Mouse (Mus musculus): ENCODE data around the gene Pabpc4. TPM values are rescaled to one million over a fixed set of nuclear protein-coding genes. Genes with fewer than 3 reads are reported as not detected.
"Not testable (repeated sequence)": the region's sequence is repeated elsewhere in the genome, so short reads cannot be mapped to it uniquely, and the experiment has no call there.

Pabpc4 gene
- polyA plus RNA-seq, 1 experiment from 2014 or later, result 36.2 TPM

DNA sequence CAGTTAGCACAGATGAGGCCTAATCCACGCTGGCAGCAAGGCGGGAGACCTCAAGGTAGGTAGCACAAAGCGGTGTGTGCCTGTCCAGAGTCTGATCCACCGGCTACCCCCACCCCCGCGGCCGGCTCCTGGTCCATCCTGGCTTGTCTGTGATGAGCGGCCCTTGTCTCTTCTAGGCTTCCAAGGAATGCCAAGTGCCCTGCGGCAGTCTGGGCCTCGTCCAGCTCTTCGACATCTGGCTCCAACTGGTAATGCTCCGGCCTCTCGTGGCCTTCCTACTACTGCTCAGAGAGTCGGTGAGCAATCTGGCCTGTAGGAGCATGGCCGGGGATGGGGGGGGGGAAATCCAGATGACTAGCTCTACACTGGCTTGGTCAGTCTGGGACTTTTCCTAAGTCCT, 32.9 kb downstream of the Pabpc4 start:
- not testable (repeated sequence) for H3K27me3 ChIP-seq (ENCODE audit: insufficient read depth, poor library complexity, severe bottlenecking); H3K4me1 ChIP-seq (replicated peaks); H3K4me3 ChIP-seq; DNase-seq (ENCODE audit: low spot score); H3K27ac ChIP-seq; H3K9me3 ChIP-seq
- WGBS, result 94% methylated on average over 15 of the region's 15 CpGs
- H3K36me3 ChIP-seq, result peaks cover 99% of the 10 kb centered on the region

DNA sequence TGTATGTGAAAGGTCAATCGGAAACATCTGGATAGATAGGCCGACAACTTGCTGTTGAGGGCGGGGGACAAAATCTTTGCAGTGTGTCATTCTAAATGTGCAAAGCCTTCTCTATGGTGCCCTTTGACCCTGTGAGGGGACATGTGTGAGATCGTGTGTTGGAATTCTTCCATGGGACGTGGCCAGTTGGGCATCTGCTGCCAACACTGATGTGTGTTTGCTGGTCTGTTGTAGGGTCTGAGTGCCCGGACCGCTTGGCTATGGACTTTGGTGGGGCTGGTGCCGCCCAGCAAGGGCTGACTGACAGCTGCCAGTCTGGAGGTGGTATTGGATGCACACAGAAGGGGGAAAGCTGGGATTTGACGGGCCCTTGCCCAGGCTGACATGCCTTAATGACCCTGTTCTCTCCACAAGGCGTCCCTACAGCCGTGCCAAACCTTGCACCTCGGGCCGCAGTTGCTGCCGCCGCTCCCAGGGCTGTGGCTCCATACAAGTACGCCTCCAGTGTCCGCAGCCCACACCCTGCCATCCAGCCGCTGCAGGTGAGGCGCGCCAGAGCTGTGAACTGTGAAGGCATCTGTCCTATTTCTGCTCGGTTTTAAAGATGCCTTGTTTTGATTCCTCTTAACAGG, 33.5 kb downstream of the Pabpc4 start:
- no peak for DNase-seq (ENCODE audit: low spot score)
- H3K27me3 ChIP-seq (ENCODE audit: insufficient read depth, poor library complexity, severe bottlenecking), result no peaks in the 10 kb centered on the region
- no peaks in the 10 kb centered on the region for H3K9me3 ChIP-seq
- no peaks in the 10 kb centered on the region for H3K4me1 ChIP-seq (replicated peaks)
- no peak overlapping the region for H3K4me3 ChIP-seq
- H3K36me3 ChIP-seq, result peaks cover 100% of the 10 kb centered on the region
- WGBS, result 94% methylated on average over 21 of the region's 21 CpGs
- H3K27ac ChIP-seq, result no peak overlapping the region

DNA sequence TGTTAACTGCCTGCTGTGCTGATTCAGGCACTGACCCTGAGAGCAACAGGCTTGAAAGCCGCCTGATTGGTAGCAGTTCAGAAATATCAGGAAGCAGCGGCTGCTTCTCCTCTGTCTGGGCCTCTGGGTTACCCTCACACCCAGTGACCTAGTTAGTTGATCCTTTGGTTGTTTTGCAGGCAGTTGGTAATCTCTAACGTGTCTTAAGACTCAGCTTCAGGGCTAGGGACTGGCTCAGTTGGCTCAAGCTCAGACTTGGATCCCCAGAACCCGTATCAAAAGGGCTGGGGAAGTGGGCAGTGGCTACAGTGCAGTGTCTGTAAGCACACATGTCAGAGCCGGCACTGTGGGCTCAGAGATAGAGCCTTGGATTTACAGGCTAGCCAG, 34.0 kb downstream of the Pabpc4 start:
- Histone ChIP-seq H3K4me3 (no peak overlapping the region), H3K27me3 (ENCODE audit: insufficient read depth, poor library complexity, severe bottlenecking) (no peaks in the 10 kb centered on the region), H3K9me3 (no peaks in the 10 kb centered on the region), H3K27ac (no peak overlapping the region), H3K4me1 (replicated peaks) (no peaks in the 10 kb centered on the region), H3K36me3 (peaks cover 100% of the 10 kb centered on the region)
- DNase-seq (ENCODE audit: low spot score), result no peak
- WGBS, result 92% methylated on average over 5 of the region's 5 CpGs

DNA sequence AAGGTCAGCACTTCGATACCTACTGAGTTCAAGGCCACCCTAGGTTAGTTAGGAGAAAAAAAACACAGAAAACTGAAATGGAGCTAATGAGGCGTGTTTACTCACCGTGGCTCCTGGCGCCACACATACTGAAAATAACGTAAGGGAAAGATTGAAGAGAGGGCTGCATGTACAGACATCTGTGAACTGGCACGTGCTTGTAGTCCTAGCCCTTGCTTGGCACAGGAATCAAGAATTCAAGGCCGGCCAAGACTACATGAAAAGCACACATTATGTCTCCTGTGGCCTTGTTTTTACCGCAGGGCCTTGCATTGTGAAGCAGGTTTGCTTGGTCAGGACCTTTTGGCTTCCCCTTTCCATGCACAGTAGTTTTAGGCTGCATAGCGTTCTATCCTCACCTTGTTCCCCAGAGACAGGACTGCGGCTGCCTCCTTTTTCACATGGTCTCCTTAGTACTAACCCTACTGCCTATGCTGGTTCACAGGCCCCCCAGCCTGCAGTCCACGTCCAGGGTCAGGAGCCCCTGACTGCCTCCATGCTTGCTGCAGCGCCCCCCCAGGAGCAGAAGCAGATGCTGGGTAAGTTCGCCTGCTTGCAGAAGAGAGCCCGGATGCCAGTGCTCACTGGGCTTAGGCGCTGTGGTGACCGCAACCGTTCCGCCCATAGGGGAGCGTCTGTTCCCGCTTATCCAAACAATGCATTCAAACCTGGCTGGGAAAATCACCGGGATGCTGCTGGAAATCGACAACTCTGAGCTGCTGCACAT, 35.2 kb downstream of the Pabpc4 start:
- H3K4me1 ChIP-seq (replicated peaks), result no peaks in the 10 kb centered on the region
- no peak overlapping the region for H3K27ac ChIP-seq
- no peak for DNase-seq (ENCODE audit: low spot score)
- 94% methylated on average over 22 of the region's 22 CpGs for WGBS
- no peak overlapping the region for H3K4me3 ChIP-seq
- H3K27me3 ChIP-seq (ENCODE audit: insufficient read depth, poor library complexity, severe bottlenecking), result no peaks in the 10 kb centered on the region
- H3K36me3 ChIP-seq, result peaks cover 100% of the 10 kb centered on the region
- H3K9me3 ChIP-seq, result no peaks in the 10 kb centered on the region

DNA sequence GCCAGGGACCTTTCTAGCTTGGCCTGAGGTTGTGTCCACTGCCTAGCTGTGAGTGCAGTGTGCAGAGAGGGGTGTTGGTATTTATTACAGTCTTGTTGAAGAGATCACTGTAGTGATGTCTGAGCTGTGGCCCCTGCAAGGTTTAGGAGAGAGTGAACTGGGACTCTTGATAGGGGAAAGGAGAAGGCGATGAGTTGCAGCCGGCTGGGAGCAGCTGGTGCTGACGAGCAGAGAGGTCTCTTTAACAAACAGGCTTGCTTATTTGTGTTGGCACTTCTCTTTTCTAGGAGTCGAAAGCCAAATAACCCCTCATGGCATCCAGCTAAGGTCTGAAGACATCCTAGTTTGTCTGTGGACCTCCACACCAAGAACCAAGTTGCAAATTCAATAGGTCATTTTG, 36.1 kb downstream of the Pabpc4 start:
- H3K4me3 ChIP-seq, result no peak overlapping the region
- H3K36me3 ChIP-seq, result peaks cover 100% of the 10 kb centered on the region
- H3K4me1 ChIP-seq (replicated peaks), result no peaks in the 10 kb centered on the region
- WGBS, result 88% methylated on average over 4 of the region's 4 CpGs
- no peak overlapping the region for H3K27ac ChIP-seq
- no peaks in the 10 kb centered on the region for H3K9me3 ChIP-seq
- no peak for DNase-seq (ENCODE audit: low spot score)
- no peaks in the 10 kb centered on the region for H3K27me3 ChIP-seq (ENCODE audit: insufficient read depth, poor library complexity, severe bottlenecking)

DNA sequence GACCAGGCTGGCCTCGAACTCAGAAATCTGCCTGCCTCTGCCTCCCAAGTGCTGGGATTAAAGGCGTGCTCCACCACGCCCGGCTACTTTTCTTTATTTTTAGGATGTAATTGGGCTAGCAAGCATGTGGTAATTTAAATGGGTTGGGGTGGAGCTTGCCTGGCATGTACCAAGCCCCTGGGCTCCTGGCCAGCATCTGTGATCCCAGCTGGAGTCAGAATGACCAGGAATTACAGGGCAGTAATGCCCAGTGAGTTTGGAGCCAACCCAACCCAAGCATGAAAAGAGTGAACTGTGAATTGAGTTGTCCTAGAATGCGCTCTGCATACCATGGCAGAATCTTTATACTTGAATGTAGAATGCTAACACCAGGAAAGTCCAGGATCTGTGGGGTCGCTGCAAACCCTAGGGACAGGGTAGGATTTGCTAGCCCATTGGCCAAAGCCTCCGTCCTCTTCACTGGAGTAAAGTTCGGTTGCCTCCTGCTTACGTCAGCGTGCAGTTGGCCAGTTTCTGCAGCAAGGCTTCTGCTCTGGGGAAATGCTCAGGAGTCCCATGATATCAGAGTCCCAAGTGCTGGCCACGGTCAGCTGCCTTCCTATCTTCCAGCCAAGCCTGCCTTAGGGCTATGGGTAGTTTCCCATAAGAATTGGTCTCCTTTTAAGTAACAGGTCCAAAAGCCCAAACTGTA, 37.0 kb downstream of the Pabpc4 start:
- H3K27me3 ChIP-seq (ENCODE audit: insufficient read depth, poor library complexity, severe bottlenecking), result no peaks in the 10 kb centered on the region
- H3K27ac ChIP-seq, result no peak overlapping the region
- no peak for DNase-seq (ENCODE audit: low spot score)
- peaks cover 100% of the 10 kb centered on the region for H3K36me3 ChIP-seq
- no peak overlapping the region for H3K4me3 ChIP-seq
- WGBS, result 96% methylated on average over 11 of the region's 11 CpGs
- H3K9me3 ChIP-seq, result no peaks in the 10 kb centered on the region
- H3K4me1 ChIP-seq (replicated peaks), result no peaks in the 10 kb centered on the region

DNA sequence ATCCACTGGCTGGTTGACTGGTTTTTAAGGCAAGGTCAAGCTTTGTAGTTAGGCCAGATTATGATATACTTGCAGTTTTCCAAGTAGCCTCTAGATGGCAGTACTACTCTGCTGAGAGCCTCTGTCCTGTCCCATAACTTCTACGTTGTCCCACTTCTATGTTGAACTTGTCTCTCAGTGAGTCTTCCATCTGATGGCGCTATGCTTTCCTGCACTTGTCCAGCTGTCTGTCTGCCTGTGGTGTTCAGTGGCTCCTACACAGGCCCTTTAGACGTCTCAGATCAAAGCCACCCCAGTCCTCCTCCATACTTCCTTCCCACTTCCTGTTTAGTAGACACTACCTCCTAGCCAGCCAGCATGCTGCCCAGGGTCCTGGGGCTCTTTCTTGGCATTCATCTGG, 43.6 kb downstream of the Pabpc4 start:
- Histone ChIP-seq H3K36me3 (peaks cover 53% of the 10 kb centered on the region), H3K9me3 (no peaks in the 10 kb centered on the region), H3K4me1 (replicated peaks) (no peaks in the 10 kb centered on the region), H3K27ac (no peak overlapping the region), H3K4me3 (no peak overlapping the region), H3K27me3 (ENCODE audit: insufficient read depth, poor library complexity, severe bottlenecking) (no peaks in the 10 kb centered on the region)
- 47% methylated on average over 3 of the region's 3 CpGs for WGBS
- peak; percentile 35 for DNase-seq (ENCODE audit: low spot score)

DNA sequence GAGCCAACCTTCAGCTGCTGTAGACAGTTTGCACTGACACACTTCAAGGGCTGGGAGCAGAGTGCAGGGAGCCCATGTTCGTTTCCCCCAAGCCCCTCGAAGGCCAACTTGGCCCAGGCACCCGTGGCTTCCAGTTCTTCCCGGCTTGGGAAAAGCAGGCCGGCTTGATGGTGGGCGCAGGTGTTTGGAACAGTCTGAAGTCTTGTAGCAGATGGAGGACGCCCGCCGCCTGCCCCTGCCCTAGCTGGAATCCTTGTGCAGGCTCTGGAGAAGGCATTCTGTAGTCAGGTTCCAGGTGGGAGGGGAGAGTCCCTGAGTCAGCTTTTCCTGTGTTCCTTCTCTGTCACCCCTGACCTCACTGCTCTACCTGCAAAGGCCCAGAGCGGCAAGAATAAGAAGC, 44.8 kb downstream of the Pabpc4 start:
- no peak overlapping the region for H3K27ac ChIP-seq
- peaks cover 45% of the 10 kb centered on the region for H3K36me3 ChIP-seq
- H3K4me3 ChIP-seq, result no peak overlapping the region
- H3K27me3 ChIP-seq (ENCODE audit: insufficient read depth, poor library complexity, severe bottlenecking), result no peaks in the 10 kb centered on the region
- no peak for DNase-seq (ENCODE audit: low spot score)
- H3K4me1 ChIP-seq (replicated peaks), result no peaks in the 10 kb centered on the region
- WGBS, result 91% methylated on average over 10 of the region's 10 CpGs
- H3K9me3 ChIP-seq, result no peaks in the 10 kb centered on the region

DNA sequence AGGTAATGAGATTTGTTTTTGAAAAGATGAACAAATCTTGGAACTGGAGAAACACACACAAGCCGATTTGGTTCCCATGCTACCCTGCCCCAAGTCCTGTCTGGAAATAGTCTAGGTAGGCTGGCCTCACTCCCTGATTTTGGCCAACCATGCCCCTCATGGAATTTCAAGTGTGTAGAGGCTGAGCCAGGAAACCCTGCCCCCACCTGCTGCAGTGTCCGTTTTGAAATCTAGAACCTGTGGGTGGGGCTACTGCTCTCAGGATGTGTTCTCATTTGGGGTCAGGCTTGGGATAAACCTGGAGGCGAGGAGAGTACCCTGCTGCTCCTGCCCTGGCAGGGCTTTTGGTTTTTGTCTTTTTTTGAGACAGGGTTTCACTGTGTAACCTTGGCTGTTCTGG, 46.1 kb downstream of the Pabpc4 start:
- no peaks in the 10 kb centered on the region for H3K27me3 ChIP-seq (ENCODE audit: insufficient read depth, poor library complexity, severe bottlenecking)
- WGBS, result 62% methylated on average over 3 of the region's 3 CpGs
- H3K4me3 ChIP-seq, result no peak overlapping the region

DNA sequence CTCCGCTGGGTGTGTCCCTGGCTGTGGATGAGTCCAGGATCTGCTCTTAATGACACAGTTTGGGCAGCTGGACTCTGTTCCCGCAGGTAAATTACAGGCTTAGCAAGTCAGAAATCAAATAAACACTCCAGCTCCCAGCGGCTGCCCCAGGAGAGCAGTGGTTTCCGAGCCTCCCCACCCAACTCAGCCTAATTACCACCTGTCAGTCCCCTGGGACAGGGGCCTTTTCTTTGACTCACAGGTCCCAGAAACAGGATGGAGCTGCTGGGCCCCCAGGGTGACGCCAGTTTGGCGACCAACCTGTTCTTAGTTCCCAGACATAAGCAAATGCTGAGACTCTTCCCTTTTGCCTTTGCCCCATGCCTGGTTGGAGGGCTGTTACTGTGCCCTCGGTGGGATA, 49.7 kb downstream of the Pabpc4 start:
- Histone ChIP-seq H3K4me3 (no peak overlapping the region), H3K36me3 (peaks cover 10% of the 10 kb centered on the region; the same call in 1 of the 2 replicates), H3K27ac (no peak overlapping the region), H3K4me1 (replicated peaks) (0 out of 2 replicates have a peak, but pooled peaks cover 15% of the 10 kb centered on the region), H3K27me3 (ENCODE audit: insufficient read depth, poor library complexity, severe bottlenecking) (no peaks in the 10 kb centered on the region), H3K9me3 (no peaks in the 10 kb centered on the region)
- DNase-seq (ENCODE audit: low spot score), result no peak
- WGBS, result 91% methylated on average over 7 of the region's 7 CpGs

More for the DNA sequence above, 46.1 kb downstream of the Pabpc4 start:
- Histone ChIP-seq H3K27ac (no peak overlapping the region), H3K36me3 (peaks cover 33% of the 10 kb centered on the region), H3K4me1 (replicated peaks) (no peaks in the 10 kb centered on the region), H3K9me3 (no peaks in the 10 kb centered on the region)
- no peak for DNase-seq (ENCODE audit: low spot score)

DNA sequence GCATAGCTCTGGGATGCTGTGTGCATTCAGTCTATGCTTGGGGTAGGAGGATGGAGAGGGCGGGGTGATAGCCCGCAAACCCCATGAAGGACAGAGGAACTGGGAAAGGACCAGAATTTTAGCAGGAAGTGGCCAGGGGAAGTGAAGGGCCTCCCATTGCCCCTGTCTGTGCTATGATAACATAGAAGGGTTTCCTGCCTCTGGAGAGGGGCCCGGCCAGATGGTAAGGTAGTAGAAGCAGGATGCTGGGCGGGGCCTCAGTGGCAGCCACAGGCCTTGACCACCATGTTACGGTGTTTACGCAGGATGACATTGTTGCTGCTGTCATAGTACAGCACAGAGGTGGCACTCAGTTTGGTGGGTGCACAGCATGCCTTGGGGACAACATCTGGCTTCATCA, 50.9 kb downstream of the Pabpc4 start:
- 0 out of 2 replicates have a peak, but pooled peaks cover 15% of the 10 kb centered on the region for H3K4me1 ChIP-seq (replicated peaks)

DNA sequence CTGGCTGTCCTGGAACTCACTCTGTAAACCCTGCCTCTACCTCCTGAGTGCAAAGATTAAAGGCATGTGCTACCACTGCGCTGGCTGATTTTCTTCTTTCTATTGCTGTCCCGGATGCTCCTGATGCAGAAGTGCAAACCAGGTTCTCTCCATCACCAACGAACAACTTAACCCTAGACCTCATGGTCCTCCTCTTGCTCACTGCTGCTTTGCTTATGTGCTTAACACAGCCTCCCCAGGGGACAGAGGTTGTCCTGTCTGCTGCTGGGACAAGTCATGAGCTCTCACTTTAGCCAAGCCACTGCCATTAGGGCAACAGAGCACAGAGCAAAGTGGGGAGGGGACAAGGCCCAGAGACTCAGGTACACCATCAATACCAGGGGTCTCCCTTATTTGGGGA, 52.3 kb downstream of the Pabpc4 start:
- Histone ChIP-seq H3K4me1 (replicated peaks) (0 out of 2 replicates have a peak, but pooled peaks cover 15% of the 10 kb centered on the region), H3K27ac (no peak overlapping the region), H3K9me3 (no peaks in the 10 kb centered on the region), H3K27me3 (ENCODE audit: insufficient read depth, poor library complexity, severe bottlenecking) (no peaks in the 10 kb centered on the region), H3K36me3 (0 out of 2 replicates have a peak, but pooled peaks cover 4% of the 10 kb centered on the region), H3K4me3 (no peak overlapping the region)
- no peak for DNase-seq (ENCODE audit: low spot score)
- WGBS, result 86% methylated on average over 3 of the region's 3 CpGs

More for the DNA sequence above, 50.9 kb downstream of the Pabpc4 start:
- H3K4me3 ChIP-seq, result no peak overlapping the region
- H3K36me3 ChIP-seq, result 0 out of 2 replicates have a peak, but pooled peaks cover 4% of the 10 kb centered on the region
- WGBS, result 93% methylated on average over 6 of the region's 6 CpGs
- H3K9me3 ChIP-seq, result no peaks in the 10 kb centered on the region
- H3K27ac ChIP-seq, result no peak overlapping the region
- no peak for DNase-seq (ENCODE audit: low spot score)
- H3K27me3 ChIP-seq (ENCODE audit: insufficient read depth, poor library complexity, severe bottlenecking), result no peaks in the 10 kb centered on the region

DNA sequence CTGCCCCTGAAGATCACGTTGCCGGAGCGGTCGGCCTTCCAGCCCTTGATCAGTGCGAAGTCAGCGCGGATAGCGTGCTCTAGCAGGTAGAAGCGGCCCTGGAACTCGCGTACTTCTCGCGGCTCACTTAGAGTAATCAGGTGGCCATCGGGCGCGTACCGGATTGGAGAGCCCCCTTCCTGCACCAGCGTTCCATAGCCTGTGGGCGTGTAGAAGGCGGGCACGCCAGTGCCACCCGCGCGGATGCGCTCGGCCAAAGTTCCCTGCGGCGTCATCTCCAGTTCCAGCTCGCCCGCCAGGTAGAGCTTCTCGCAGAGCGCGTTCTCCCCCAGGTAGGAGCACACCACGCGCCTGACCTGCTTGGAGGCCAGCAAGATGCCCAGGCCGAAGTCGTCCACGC, 60.8 kb downstream of the Pabpc4 start:
- not testable (repeated sequence) for DNase-seq (ENCODE audit: low spot score); H3K36me3 ChIP-seq; H3K27ac ChIP-seq; H3K9me3 ChIP-seq
- Histone ChIP-seq H3K4me1 (replicated peaks) (peaks cover 20% of the 10 kb centered on the region), H3K27me3 (ENCODE audit: insufficient read depth, poor library complexity, severe bottlenecking) (peaks cover 40% of the 10 kb centered on the region), H3K4me3 (peak overlapping the region; percentile 38)
- 14% methylated on average over 34 of the region's 38 CpGs for WGBS

All from hindbrain, embryonic 10.5 days (tissue).